Comparison of ENCODE assay signal across 9 mouse cellular contexts in the genomic region with DNA sequence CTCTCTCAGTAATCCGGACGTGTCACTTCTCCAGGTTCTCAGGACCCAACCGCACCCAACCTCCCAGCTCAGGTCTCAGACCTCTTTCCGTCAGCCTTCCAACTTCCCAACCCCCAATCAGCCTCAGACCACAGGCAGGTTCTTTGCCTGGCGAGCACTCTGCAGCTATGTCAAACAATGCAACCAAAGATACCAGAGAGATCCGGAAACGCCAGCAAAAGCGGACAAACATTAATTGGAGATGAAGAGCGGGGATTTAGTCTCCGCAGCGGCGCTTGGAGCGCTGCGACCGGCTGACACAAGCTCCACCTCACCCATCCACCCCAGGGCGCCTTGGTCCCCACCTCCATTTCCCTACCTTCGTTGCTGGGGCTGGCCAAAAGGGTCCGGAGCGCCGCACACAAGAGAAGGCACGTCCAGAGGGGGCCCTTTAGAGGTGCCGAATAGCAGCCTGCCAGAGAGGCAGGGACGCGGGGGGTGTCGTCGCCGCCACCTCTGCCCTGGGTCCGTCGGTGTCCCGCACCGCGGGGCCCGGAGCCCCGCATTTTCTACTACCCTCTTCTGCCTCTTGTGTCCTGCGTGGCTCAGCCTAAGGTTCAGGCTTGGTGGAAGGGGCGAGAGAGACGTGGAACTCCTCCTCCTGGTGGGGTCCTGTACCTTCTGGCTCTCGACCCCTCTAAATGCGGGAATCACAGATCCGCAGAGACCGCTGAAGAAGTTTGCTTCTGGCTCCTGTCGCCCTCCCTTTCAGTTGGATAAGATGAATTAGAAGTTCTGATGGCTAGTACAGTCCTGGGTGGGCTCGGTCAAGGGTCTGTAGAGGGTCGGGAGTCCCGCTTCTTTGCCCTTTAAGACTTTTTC. TPM values are rescaled to one million over a fixed set of nuclear protein-coding genes. Genes with fewer than 3 reads are reported as not detected.
DNase-seq lines count a peak whose midpoint lies in the region; ATAC-seq and TF ChIP-seq lines count a peak whose summit lies in the region.
"Had no signal": no experiment of that assay in that cellular context is flagged by ENCODE, and none has a peak within 500 bp of the region (broad histone marks: within the 10 kb centered on the region; RNA-seq: fewer than 3 reads in every experiment).

No protein-coding gene starts in this region.

- H3K27me3 ChIP-seq in heart, embryonic 11.5 days (ENCODE audit: control insufficient read depth, insufficient read depth, low read length), result peaks cover 18% of the 10 kb centered on the region
- H3K27me3 ChIP-seq in embryonic facial prominence, embryonic 15.5 days, result peaks cover 26% of the 10 kb centered on the region
- H3K27me3 ChIP-seq in midbrain, embryonic 13.5 days, result peaks cover 14% of the 10 kb centered on the region

- no peak for TF ChIP-seq CTCF in layer of hippocampus, adult 2 months (conservative IDR thresholded peaks at IDR 0.05)

- no peaks in the 10 kb centered on the region for H3K36me3 ChIP-seq in heart, embryonic 11.5 days (ENCODE audit: control insufficient read depth, insufficient read depth, low read length)
- no peaks in the 10 kb centered on the region for H3K36me3 ChIP-seq in embryonic facial prominence, embryonic 15.5 days
- H3K36me3 ChIP-seq in midbrain, embryonic 13.5 days, result no peaks in the 10 kb centered on the region

- WGBS in heart, embryonic 11.5 days (ENCODE audit: insufficient replicate concordance), result 1% methylated on average over 45 of the region's 45 CpGs
- under 1% methylated on average over 45 of the region's 45 CpGs for WGBS in embryonic facial prominence, embryonic 15.5 days
- WGBS in midbrain, embryonic 13.5 days, result under 1% methylated on average over 45 of the region's 45 CpGs

- no peaks in the 10 kb centered on the region for H3K4me1 ChIP-seq in heart, embryonic 11.5 days (ENCODE audit: control insufficient read depth, insufficient read depth, low read length)
- H3K4me1 ChIP-seq in embryonic facial prominence, embryonic 15.5 days, result peaks cover 10% of the 10 kb centered on the region
- peaks cover 31% of the 10 kb centered on the region for H3K4me1 ChIP-seq in midbrain, embryonic 13.5 days (replicated peaks)

- peak overlapping the region; percentile 46 for H3K9ac ChIP-seq in heart, embryonic 11.5 days (ENCODE audit: low read depth, low read length)
- H3K9ac ChIP-seq in embryonic facial prominence, embryonic 15.5 days, result peak overlapping the region; percentile 18; the same call in 1 of the 2 replicates
- H3K9ac ChIP-seq in midbrain, embryonic 13.5 days (replicated peaks), result peak overlapping the region; percentile 84

- no peaks in the 10 kb centered on the region for H3K9me3 ChIP-seq in heart, embryonic 11.5 days (replicated peaks; ENCODE audit: control insufficient read depth, low read length)
- no peaks in the 10 kb centered on the region for H3K9me3 ChIP-seq in embryonic facial prominence, embryonic 15.5 days (replicated peaks)
- no peaks in the 10 kb centered on the region for H3K9me3 ChIP-seq in midbrain, embryonic 13.5 days

- no peak for DNase-seq in heart, adult 11 months
- DNase-seq in Muller cell, postnatal 12 days (ENCODE audit: inconsistent ontology term), result peak; percentile 67
- peak in 1 of 2 experiments; percentile 28 for DNase-seq in layer of hippocampus, adult 2 months (ENCODE audit: low spot score in 2 of 2)
- no peak for DNase-seq in T-cell, adult 2 months (ENCODE audit: low spot score)
- DNase-seq in adrenal gland, postnatal 25 days, result no peak

- no peak for ATAC-seq in heart, embryonic 11.5 days (replicated peaks; ENCODE audit: insufficient number of reproducible peaks, low FRiP score, low TSS enrichment)
- ATAC-seq in embryonic facial prominence, embryonic 15.5 days (ENCODE audit: insufficient number of reproducible peaks, low FRiP score, low TSS enrichment, low read depth), result peak; percentile 40; the same call in 1 of the 2 replicates
- ATAC-seq in midbrain, embryonic 13.5 days, result peak; percentile 35

- H3K4me2 ChIP-seq in heart, embryonic 11.5 days, result peak overlapping the region; percentile 99
- peak overlapping the region; percentile 96 for H3K4me2 ChIP-seq in embryonic facial prominence, embryonic 15.5 days (replicated peaks)
- H3K4me2 ChIP-seq in midbrain, embryonic 13.5 days (replicated peaks), result peak overlapping the region; percentile 84

- no peak overlapping the region for H3K27ac ChIP-seq in heart, embryonic 11.5 days (ENCODE audit: low read depth, low read length)
- no peak overlapping the region for H3K27ac ChIP-seq in embryonic facial prominence, embryonic 15.5 days (replicated peaks)
- peak overlapping the region; percentile 94 for H3K27ac ChIP-seq in layer of hippocampus, adult 2 months
- H3K27ac ChIP-seq in midbrain, embryonic 13.5 days, result peak overlapping the region; percentile 94

- H3K4me3 ChIP-seq in heart, embryonic 11.5 days (ENCODE audit: low read depth, low read length), result peak overlapping the region; percentile 66
- peak overlapping the region; percentile 56 for H3K4me3 ChIP-seq in embryonic facial prominence, embryonic 15.5 days (replicated peaks)
- H3K4me3 ChIP-seq in layer of hippocampus, adult 2 months, result peak overlapping the region; percentile 88
- peak overlapping the region; percentile 86 for H3K4me3 ChIP-seq in midbrain, embryonic 13.5 days (replicated peaks)

RNA-seq across cellular contexts. Expression of a gene that starts 1.0 kb away (rescaled TPM):
- polyA plus RNA-seq in heart, embryonic 11.5 days (2014; fragmentation: Nextera tagmentation; extraction: Ambion mirVana), result 0.59 and 0.67 TPM in 2 replicates
- polyA plus RNA-seq in embryonic facial prominence, embryonic 15.5 days (2015; fragmentation: Nextera tagmentation; extraction: Ambion mirVana), result 5.5 and 5.6 TPM in 2 replicates
- total RNA-seq in layer of hippocampus, adult 2 months (2021), result 100 to 1,000 TPM; 129 to 137 TPM
- polyA plus RNA-seq in midbrain, embryonic 13.5 days (2015; fragmentation: Nextera tagmentation; extraction: Ambion mirVana), result 43.4 and 57.7 TPM in 2 replicates
- 2.9 and 4.5 TPM in 2 replicates for total RNA-seq in adrenal gland, postnatal 25 days (2021)
- total RNA-seq: MEL had no signal

Comparison
In these comparisons a context has a peak if more than half of its experiments do, and no peak if none do; other contexts are left out.
1. H3K27ac ChIP-seq: peak in layer of hippocampus, adult 2 months (single experiment) and midbrain, embryonic 13.5 days (single experiment); none in heart, embryonic 11.5 days (single experiment) and embryonic facial prominence, embryonic 15.5 days (single experiment).
2. H3K9ac ChIP-seq: peak in every context shown above with its lines; median percentile 84 in midbrain, embryonic 13.5 days; 46 in heart, embryonic 11.5 days; 18 in embryonic facial prominence, embryonic 15.5 days.
3. Peak in every context shown above with its lines, with median percentiles within 50 percentile points of each other: H3K4me2 ChIP-seq and H3K4me3 ChIP-seq.